Mouse (Mus musculus): ENCODE data around the gene Dph2.

Gene Dph2

DNA sequence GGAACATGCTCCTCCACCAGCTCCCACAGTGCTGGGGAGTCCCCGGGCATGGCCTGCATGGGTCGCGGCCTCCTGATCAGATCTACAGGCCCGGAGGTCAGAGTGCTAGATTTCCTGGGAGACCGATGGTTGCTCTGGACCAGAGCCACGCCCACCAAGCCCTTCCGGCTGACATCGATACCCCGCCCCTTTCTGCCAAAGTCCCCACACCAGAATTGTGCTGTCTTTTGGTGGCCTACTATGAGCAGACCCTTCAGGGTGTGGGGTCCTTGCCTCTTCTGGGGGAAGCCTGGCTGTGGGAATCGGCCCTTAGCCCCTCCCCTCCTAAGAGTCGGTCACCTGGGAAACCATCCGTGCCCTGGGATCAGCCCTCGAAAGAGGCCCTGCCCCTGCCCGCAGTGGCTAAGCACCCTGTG is 19.4 kb downstream of the Dph2 start, which contains the start of gene Ccdc24:
Gene Ccdc24 (minus strand): TSS at position 87 of the 416 bp plus-strand sequence.
- no peak for DNase-seq (ENCODE audit: low spot score)

DNA sequence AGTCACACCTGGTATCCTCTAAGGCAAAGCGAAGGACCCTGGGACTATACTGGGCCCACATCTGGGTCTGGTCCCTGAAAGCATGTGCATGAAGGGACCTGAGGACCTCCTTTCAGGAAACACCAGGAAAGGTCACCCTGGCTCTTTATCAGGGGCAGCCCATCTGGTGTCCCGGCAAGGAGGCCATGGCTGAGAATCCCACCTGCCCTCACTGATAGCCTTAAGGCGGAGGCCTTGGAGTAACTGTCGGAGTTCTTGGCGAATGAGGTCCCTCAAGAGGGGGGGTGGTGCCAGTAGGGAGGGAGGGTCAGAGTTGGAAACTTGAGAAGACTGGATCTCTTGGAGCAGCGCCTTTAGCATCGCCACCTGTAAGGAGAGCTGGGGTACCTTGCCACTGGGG is 20.0 kb downstream of the Dph2 start:
- no peak for DNase-seq (ENCODE audit: low spot score)

GRCm38 (mm10) chr4:117870437-117870836 is 21.4 kb downstream of the Dph2 start:
- no peak for DNase-seq (ENCODE audit: low spot score)

- no peak for DNase-seq (ENCODE audit: low spot score)
Measured at GRCm38 (mm10) chr4:117869317-117869716, 22.5 kb downstream of the Dph2 start.

GRCm38 (mm10) chr4:117867823-117868222 is 24.0 kb downstream of the Dph2 start:
- DNase-seq (ENCODE audit: low spot score): no peak

GRCm38 (mm10) chr4:117867000-117867399 is 24.8 kb downstream of the Dph2 start:
- DNase-seq (ENCODE audit: low spot score): no peak

GRCm38 (mm10) chr4:117866083-117866482 is 25.7 kb downstream of the Dph2 start:
- DNase-seq (ENCODE audit: low spot score): no peak

DNA sequence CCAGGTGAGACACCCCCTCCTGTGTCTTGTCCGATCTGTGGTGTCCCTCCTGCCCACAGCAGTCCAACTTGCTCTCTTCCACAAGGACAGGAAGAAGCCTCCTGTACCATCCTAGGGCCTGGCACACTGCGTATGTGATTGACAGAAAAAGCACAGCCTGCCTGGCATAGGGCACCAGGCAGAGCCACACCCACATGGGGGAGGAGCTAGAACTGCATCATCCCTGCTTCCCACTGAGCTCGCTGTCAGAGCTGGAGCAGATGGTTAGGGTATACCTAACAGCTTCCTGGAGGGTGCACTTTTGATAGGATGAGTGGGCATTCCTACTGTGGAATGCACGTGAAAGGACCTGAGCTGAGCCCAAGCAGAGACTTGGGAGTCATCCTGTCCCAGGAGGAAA is 29.0 kb downstream of the Dph2 start:
- DNase-seq (ENCODE audit: low spot score): no peak

GRCm38 (mm10) chr4:117860570-117860969 is 31.3 kb downstream of the Dph2 start:
- DNase-seq (ENCODE audit: low spot score): no peak

GRCm38 (mm10) chr4:117858794-117859193 is 33.0 kb downstream of the Dph2 start:
- DNase-seq (ENCODE audit: low spot score): no peak

DNA sequence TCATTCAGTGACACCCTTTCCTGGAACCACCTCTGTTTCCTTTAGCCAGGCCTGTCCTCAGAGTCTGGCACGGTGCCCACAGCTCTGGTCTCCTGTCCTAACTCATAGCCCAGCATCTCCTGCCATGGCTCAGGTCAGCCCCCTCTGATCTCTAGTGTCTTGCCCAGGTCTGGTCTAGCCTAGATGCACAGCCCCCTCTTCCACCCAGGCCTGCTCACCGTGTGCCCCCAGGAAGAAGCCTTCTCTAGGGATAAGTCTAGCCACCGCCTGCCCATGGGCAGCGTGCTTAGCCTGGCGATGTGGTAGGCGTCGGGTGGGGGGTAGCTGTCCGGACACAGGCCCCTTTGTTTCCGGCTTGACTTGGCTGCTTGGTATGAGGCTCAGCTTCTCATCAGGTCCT is 36.7 kb downstream of the Dph2 start:
- DNase-seq (ENCODE audit: low spot score): no peak

- no peak for DNase-seq (ENCODE audit: low spot score)
Measured at GRCm38 (mm10) chr4:117852152-117852868, 39.5 kb downstream of the Dph2 start.

- no peak for DNase-seq (ENCODE audit: low spot score)
Measured at GRCm38 (mm10) chr4:117850871-117851270, 41.0 kb downstream of the Dph2 start.

DNA sequence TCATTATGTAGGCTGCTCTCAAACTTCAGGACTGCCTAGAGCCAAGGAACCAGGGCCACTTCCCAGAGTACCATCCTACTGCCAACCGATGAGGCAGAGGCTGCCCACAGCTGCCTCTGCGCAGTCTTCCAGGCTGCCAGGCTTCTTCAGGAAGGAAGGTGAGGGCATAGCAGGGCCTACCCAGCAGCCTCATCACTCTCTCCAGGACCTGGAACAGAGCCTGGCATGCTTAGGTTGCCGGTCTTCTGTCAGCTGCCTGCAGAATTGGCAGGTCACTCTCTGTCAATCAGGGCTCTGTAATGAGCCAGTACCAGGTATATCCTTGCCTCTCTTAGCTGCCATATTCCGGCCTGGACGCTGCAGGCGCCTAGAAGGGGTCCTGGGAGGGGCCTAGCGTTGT is 41.7 kb downstream of the Dph2 start:
- no peak for DNase-seq (ENCODE audit: low spot score)

DNA sequence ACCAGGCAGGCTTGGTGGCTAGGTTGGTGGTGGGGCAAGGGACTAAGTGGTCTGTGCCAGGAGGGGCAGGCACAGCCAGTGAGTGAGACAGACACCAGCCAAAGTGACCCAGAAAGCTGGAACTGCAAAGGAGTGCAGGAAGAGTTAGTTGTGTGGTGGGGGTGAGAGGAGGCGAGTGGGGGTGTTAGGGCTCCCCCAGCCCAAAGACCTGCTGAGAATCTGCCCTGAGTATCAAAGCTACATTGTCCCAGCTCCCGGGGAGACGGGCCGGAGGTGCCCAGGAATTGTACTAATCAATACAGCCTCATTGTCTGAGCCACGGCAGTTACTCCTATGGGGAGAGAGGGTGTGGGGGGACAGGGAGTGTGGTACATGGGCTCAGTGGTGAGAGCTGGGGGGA is 42.3 kb downstream of the Dph2 start:
- DNase-seq (ENCODE audit: low spot score): no peak

DNA sequence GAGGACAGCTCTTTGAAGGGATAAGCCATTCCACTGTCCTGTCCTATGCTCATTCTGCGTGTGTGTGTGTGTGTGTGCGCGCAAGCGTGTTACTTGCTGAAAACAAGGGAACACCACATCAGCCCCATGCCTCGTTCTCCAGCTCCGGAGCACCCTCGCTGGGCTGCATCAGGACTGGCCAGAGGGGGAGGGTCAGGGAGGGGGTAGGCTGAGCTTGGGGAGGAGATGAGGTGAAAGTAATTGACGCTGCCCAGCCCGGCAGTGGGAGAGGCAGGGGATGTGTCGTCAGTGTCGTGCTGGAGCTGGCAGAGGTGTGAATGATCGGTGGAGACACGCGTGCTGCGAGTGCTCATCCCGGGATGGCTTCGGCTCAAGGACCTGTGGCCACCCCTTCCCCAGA is 42.8 kb downstream of the Dph2 start:
- no peak for DNase-seq (ENCODE audit: low spot score)

GRCm38 (mm10) chr4:117847011-117847410 is 44.8 kb downstream of the Dph2 start:
- DNase-seq (ENCODE audit: low spot score): no peak

GRCm38 (mm10) chr4:117846261-117846660 is 45.6 kb downstream of the Dph2 start:
- no peak for DNase-seq (ENCODE audit: low spot score)

DNA sequence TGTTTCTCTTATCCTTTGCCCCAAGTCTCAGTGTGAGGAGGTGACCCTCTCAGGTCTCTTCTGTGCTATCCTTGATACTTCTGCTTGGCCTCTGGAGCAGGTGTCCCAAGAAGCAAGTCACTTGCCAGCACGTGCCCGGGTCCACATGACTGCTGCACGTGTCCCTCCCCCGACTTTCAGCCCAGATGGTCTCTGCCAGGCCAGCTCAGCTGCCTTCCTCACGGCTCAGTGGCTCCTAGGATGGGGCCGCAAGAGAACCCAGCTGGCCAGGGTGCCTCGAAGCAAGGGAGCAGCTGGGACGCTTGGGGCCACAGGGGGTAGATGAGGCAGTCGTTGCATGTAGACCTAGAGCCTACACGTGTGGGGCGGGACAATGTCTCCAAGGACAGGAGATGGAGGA is 46.5 kb downstream of the Dph2 start:
- DNase-seq (ENCODE audit: low spot score): no peak

GRCm38 (mm10) chr4:117844467-117844866 is 47.4 kb downstream of the Dph2 start:
- DNase-seq (ENCODE audit: low spot score): no peak

- no peak for DNase-seq (ENCODE audit: low spot score)
Measured at GRCm38 (mm10) chr4:117843101-117843500, 48.7 kb downstream of the Dph2 start.

DNA sequence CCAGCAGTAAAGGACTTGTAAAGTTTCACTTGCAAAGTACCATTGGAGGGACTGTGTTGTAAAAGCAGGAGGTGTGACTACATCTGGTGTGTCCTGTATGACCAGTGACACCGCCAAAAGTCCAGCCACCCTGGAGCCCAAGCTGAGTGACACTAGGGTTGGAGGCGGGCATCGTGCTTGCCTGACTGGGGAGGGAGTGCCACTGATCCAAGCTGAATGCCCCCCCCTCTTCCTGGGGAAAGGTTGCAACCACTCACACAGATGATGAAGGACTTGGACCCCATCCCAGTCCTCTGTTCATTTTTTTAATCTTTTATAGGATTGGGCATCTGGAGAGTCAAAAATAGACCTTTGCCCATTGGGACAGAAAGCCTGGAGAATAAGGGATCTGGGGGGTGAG is 50.3 kb downstream of the Dph2 start:
- DNase-seq (ENCODE audit: low spot score): no peak

GRCm38 (mm10) chr4:117840821-117841220 is 51.0 kb downstream of the Dph2 start:
- DNase-seq (ENCODE audit: low spot score): no peak

DNA sequence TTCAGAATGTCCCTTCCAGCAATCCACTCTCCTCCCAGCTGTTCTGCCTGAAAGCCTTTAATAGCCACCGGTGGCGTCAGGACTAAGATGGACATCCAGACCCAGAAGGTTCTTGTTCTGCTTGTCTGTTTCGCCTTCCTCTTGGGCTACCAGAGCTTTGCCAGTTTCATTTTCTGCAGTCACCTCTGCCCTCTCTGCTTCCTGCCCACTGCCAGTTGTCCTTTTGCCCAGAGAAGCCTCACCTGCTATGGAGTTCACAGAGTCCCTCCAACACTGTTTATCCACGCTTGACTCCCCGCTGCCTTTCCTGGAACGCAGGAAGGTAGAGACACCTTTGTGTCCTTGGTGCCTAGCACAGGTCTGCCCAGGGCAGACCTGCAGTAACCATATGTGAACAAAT is 52.5 kb downstream of the Dph2 start:
- no peak for DNase-seq (ENCODE audit: low spot score)
